Mouse (Mus musculus): ENCODE results near the gene Clock. TPM values are rescaled to one million over a fixed set of nuclear protein-coding genes. Genes with fewer than 3 reads are reported as not detected.

The Clock gene
- total RNA-seq, 2 experiments from 2014 or later = 39.8 to 54.8 TPM

DNA sequence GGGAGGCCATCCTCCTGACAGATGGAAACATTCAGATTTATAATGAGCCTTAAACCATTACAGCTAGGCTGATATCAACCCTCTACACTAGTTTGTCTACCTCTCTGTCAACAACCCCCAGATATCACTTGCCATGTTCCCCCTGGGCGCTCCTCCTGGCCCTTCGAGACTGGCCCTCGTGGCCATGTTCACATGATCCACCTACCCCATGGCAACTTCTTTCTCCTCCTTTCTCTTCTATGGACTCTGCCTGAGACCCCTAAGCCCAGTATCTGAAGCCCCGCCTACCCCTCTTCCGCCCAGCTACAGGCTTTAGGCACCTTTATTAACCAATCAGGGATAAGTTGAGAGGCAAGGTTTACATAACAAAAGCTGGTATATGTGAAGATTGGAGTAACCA is 124.8 kb downstream of the Clock start:
- no peak for DNase-seq

- no peak for DNase-seq
Observed at GRCm38 (mm10) chr5:76179171-76179570, 125.4 kb downstream of the Clock start.

DNA sequence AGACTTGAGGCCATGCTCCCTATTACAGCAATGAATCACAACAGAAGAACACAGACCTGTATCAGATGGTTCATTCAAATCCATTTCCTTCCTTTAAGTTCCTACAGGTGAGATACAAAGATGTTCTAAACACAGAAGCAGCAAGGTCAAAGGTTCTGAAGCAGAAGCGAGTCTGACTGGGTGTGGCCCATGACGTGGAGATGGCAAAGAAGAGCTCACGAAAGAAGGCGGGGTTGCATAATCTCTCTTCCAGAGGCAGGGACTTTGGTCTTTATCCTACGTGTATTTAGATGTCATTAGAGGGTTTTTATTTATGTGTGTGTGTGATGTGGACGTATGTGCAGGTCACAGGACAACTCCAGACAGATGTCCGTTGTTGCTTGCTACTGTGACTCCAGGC is 126.9 kb downstream of the Clock start:
- no peak for DNase-seq

GRCm38 (mm10) chr5:76176841-76177240 is 127.8 kb downstream of the Clock start:
- DNase-seq = no peak

DNA sequence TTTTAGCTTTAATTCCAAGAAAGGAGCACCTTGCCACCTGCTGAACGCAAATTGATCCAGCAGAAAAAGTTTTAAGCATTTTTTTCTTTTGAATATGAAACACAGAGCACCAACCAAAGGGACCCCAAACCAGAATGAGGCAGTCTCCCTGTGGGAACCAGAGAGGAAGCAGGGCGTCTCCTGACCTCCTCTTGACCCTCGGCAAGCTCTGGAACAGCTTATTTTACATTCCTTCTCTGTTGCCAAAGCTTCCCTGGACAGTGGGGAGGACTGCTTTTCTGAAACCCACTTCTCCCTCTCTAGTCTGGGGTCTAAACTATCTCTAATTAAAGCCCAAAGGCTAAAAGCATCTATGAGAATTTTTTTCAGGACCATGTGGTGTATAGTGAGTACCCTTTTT is 128.2 kb downstream of the Clock start:
- no peak for DNase-seq

- DNase-seq = no peak
Observed at GRCm38 (mm10) chr5:76175051-76175450, 129.5 kb downstream of the Clock start.

- DNase-seq = no peak
Observed at GRCm38 (mm10) chr5:76171039-76171438, 133.6 kb downstream of the Clock start.

- no peak for DNase-seq
Observed at GRCm38 (mm10) chr5:76170522-76170921, 134.1 kb downstream of the Clock start.

GRCm38 (mm10) chr5:76164827-76165226 is 139.8 kb downstream of the Clock start:
- DNase-seq = no peak

- DNase-seq = no peak
Observed at GRCm38 (mm10) chr5:76163828-76164390, 140.7 kb downstream of the Clock start.

- no peak for DNase-seq
Observed at GRCm38 (mm10) chr5:76162926-76163325, 141.7 kb downstream of the Clock start.

- no peak for DNase-seq
Observed at GRCm38 (mm10) chr5:76161491-76161890, 143.1 kb downstream of the Clock start.

DNA sequence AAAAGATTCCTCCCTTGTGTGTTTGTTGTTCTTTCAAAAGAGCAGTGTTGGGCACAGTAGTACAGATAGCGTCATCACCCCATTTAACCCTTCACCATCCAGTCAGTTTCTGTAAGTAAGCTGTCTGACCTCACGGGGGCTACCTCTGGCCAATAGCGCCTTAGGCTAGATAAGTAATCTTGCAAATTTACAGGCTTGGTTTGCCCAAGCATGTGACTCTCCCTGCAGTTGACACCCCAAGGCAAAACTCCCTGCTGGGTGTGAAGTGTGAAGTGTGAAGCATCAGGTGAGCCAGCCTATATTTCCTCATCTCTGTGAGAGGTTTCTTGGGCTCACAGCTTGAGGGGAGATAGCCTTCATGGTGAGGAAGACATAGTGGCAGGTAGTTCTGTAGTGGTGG is 144.5 kb downstream of the Clock start:
- no peak for DNase-seq

Other genes starting within 250 kb of the Clock start
- gene Srd5a3, start 164.5 kb downstream of the Clock start, total RNA-seq (2021) = 10 to 100 TPM; 23.6 to 33.3 TPM
- gene Tmem165, start 120.9 kb downstream of the Clock start, total RNA-seq (2021) = 10 to 100 TPM; 41.6 to 46.2 TPM
- gene Pdcl2, start 26.4 kb upstream of the Clock start, total RNA-seq (2021) = not detected
- not detected for gene Nmu, start 59.0 kb upstream of the Clock start, total RNA-seq (2021)
- gene Gm7271, start 179.2 kb upstream of the Clock start, total RNA-seq (2021) = not detected
- gene Exoc1, start 224.5 kb upstream of the Clock start, total RNA-seq (2021) = 10 to 100 TPM; 46.5 to 58.1 TPM